Mouse (Mus musculus): ENCODE results near the gene 4930595D18Rik.

The 4930595D18Rik gene

DNA sequence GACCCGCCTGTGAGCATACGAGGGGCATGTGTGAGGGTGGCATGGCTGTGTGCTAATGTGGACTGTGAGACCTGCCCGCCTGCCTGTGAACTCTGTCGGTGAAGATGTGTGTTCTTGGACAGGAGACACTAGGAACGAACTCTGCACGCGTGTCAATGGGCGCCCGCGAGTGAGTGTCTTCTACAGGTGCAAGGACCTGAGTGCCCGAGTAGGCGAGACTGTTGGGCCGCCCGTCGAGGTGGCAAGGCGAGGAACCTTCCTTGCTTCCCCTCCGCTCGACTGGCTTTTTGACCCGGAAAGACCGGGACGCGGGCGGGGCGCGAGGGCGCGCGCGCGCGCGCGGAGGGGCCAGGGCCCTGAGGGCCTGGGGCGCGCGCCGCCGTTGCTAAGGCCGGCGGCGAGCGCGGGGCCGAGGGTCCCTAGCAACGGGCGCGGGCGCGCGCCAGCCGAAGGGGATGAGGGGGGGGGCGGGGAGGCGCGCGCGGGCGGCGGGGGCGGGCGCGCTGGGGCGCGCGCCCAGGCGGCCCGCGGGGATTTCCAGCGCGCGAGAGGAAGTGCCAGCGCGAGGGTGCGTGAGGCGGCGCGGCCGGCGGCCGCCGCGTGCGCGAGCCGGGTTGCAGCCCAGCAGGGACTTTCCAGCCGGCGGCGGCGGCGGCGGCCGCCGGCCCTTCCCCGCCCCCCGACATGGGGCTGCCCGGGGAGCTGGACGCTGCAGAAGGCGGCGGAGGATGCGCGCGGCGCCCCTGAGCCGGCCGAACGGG, 18.3 kb downstream of the 4930595D18Rik start, which contains the start of gene Traf3:
Gene Traf3, plus strand, starts transcription at position 540 of the 761 bp plus-strand sequence.
- DNase-seq (ENCODE audit: low read depth in 1 of 2, low spot score in 2 of 2) = peak; percentile 52 to 77

DNA sequence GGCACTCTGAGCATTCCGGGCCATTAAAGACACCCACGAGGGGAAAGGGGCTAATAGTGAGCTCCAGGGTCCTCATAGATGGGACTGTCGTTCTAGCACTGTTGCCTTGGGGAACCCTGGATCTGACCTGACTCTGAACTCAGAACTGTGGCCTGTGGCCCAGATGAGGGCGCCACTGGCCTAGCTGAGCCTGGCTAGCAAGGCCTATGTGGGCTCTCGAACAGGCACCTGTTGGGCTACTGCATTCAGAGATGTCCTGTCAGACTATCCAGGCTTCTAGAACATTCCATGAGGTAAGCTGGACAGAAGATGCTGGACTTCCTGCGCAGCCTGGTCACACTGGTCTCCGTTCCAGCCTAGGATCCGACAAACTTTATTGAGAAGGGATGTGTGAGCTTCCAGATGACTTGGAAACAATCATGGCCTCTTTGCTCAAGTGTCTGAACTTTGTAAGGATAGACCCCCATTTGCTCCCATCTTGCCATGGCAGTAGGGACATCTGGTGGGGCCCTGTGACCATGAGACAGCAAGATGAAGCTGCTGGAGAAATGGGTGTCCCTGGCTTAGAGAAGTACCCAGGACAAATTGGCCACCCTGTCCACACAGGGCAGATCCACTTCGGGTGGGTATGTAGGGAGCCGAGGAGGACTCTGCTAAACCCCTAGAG, 19.0 kb downstream of the 4930595D18Rik start:
- DNase-seq (ENCODE audit: low read depth in 1 of 2, low spot score in 2 of 2) = peak in 1 of 2 experiments; percentile 44

- DNase-seq (ENCODE audit: low read depth in 1 of 2, low spot score in 2 of 2) = peak; percentile 66 to 79
Measured at GRCm38 (mm10) chr12:111164310-111164751, 20.0 kb downstream of the 4930595D18Rik start.

GRCm38 (mm10) chr12:111162312-111163061, 21.8 kb downstream of the 4930595D18Rik start:
- DNase-seq (ENCODE audit: low read depth in 1 of 2, low spot score in 2 of 2) = no peak

- no peak for DNase-seq (ENCODE audit: low read depth in 1 of 2, low spot score in 2 of 2)
Measured at GRCm38 (mm10) chr12:111161943-111162311, 22.4 kb downstream of the 4930595D18Rik start.

- no peak for DNase-seq (ENCODE audit: low read depth in 1 of 2, low spot score in 2 of 2)
Measured at GRCm38 (mm10) chr12:111160871-111161270, 23.4 kb downstream of the 4930595D18Rik start.

DNA sequence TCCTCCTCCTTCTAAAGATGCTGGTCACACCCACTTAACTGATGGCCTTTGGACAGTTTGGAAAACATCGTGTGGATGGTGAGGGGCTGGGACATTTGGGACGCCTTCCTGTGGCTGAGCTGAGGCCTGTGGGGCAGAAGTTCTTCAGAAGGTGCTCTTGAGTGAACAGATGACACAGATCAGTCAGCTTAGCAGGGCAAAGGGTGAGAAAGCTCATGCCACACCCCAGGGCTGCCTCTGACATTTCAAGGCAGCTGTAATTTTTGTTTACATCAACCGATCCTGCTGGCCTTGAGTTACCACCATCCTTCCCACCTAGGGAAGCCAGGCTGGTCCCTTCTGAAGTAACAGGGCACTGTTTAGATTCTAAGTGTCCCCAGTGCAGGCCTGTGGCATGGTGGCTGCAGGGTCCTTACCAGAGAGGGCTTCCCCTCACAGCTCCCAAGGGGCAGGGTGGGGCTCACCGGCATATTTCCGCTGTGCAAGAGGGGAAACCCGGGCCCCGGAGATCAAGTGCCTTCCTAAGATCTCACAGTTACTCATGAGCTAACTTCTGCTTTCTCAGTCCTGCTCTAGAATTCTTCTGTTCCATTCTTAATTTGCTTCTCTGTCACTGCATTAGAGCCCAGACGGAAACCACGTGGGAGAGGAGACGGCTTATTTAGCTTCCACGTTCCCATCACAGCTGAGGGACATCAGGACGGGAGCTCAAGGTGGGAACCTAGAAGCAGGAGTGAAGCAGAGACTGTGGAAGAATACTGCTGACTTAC, 24.4 kb downstream of the 4930595D18Rik start:
- peak; percentile 83 to 92 for DNase-seq (ENCODE audit: low read depth in 1 of 2, low spot score in 2 of 2)

- no peak for DNase-seq (ENCODE audit: low read depth in 1 of 2, low spot score in 2 of 2)
Measured at GRCm38 (mm10) chr12:111155756-111156155, 28.5 kb downstream of the 4930595D18Rik start.

DNA sequence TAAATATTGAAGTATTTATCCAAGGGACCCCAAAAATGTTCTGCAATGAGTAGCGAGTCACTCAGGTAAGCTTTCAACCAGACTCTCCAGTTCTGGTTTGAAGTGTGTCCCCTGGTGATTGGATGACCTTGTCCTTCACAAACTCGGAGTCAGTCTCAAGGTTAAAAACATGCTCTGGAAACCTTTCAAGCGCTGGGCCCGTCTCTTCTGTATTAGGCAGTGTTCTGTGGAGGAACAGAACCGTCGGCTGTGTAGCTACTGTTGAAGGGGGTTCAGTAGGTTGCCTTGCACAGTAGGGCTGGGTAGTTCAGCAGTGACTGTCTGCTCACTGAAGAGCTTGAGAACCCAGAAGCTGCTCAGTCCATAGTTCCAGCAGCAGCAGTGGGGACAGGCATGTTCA, 29.6 kb downstream of the 4930595D18Rik start:
- no peak for DNase-seq (ENCODE audit: low read depth in 1 of 2, low spot score in 2 of 2)

DNA sequence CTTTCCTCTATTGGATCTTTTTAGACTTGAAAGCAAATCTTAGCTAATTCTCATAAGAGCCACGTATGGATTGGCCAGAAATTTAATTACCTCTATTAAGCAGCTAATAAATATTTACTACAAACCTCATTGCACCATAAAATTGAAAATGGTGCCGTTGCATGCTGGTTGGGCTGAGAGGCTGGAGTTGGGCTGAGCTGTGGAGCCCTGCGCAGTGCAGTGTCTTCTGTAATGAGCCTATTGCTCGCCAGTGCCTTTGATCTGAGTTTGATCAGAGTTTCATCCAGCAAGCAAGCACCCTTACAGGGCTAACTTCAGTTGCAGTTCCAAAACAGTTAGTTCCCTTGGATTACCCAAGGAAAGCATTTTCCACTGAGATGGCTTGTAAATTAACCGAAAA, 30.3 kb downstream of the 4930595D18Rik start:
- DNase-seq (ENCODE audit: low read depth in 1 of 2, low spot score in 2 of 2) = no peak

DNA sequence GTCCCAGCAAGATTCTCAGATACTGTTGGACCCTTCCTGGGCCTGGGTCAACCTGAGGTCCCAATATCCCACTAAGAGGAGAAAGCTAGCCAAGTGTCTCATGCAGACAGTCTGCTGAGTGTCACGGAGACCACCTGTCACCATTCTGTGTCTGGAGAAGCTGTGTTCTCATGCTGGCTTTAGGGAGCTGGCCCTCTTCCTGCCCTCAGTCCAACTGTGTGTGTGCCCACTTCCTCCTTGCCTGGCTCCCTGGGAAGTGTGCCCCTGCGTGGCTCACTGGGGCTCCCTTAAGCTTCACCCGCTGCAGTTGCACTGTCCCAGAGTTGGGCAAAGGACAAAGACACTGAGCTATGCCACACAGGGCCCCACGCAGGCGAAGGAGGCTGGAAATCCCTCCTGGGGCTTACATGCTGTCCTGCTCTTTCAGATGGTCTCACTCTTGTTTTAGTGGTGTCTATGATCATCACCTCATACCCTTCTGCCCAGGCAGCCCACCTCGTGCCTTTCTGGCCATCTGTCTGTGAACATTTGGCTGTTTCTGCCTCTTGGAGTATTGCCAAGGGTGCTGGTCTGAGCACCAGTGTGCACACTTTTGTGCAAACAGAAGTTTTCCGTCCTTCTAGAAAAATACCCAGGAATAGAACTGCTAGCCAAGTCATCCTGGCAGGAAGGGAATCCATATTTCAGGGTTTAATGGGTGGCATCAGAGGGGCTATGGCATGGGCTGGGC, 31.1 kb downstream of the 4930595D18Rik start:
- no peak for DNase-seq (ENCODE audit: low read depth in 1 of 2, low spot score in 2 of 2)

DNA sequence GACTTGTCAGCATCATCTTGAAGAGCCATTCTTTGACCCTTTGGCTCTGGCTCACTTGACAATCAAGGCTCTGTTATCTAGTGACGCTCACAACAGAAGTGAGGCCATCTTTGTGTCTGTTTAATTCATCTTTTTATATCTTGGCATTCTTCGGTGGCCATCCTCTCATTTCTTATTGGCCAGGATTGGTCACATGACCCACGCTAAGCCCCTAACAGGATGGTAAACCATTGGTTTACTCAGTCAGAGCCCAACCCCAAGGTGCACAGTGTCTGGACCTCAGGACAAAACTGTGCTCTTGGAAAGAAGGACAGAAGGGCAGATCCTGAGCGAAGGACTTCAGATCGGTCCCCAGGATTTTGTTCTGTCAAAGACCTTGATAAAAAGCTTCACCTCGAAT, 31.7 kb downstream of the 4930595D18Rik start:
- DNase-seq (ENCODE audit: low read depth in 1 of 2, low spot score in 2 of 2) = no peak

DNA sequence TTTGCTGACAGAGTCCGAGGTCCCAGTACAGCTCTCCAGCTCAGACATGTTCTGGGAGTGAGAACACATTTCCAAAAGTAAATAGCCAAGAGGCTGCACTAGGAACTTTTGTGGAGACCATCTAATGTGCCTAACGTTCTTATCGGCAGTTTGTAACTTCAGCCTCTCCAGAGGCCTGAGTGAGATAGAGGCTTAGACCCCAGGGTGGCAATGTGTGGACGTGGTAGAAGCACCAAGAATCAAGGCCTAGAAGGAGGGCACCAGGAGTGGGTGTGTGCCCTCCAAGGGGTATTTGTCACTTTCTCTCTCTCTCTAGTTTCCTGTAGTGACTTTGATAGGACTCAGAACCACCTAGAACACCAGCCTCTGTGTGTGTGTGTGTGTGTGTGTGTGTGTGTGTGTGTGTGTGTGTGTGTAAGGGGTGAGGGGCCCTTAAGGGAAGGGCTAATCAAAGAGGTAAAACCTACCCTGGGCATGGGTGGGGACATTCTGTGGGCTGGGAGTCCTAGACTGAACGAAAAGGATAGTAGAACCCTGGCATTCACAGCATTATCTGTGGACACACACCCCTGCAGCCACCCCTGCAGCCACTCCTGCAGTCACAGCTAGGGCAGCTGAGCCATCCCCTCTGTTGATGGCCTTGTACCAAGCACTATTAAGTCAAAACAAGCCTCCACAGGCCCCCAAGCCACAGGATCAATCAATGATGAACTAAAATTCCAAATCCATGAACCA, 32.7 kb downstream of the 4930595D18Rik start:
- no peak for DNase-seq (ENCODE audit: low read depth in 1 of 2, low spot score in 2 of 2)

DNA sequence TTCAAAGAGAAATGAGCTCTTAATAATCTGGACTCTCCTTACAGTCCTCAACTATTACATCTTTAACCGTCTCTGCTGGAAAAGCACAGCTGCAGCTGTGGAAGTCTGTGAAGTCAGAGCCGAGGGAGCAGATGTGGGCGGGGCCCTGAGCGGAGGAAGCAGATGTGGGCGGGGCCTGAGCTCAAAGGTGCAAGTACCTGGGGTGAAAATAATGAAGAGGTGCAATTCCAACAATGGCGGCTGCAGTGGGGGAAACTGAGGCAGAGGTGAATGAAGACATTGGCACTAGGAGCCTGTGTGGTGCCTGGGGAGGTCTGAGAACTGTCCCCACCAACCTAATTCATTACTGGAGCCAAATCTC, 34.1 kb downstream of the 4930595D18Rik start:
- DNase-seq (ENCODE audit: low read depth in 1 of 2, low spot score in 2 of 2) = no peak

- no peak for DNase-seq (ENCODE audit: low read depth in 1 of 2, low spot score in 2 of 2)
Measured at GRCm38 (mm10) chr12:111149495-111150235, 34.6 kb downstream of the 4930595D18Rik start.

GRCm38 (mm10) chr12:111145269-111145668, 39.0 kb downstream of the 4930595D18Rik start:
- DNase-seq (ENCODE audit: low read depth in 1 of 2, low spot score in 2 of 2) = no peak

DNA sequence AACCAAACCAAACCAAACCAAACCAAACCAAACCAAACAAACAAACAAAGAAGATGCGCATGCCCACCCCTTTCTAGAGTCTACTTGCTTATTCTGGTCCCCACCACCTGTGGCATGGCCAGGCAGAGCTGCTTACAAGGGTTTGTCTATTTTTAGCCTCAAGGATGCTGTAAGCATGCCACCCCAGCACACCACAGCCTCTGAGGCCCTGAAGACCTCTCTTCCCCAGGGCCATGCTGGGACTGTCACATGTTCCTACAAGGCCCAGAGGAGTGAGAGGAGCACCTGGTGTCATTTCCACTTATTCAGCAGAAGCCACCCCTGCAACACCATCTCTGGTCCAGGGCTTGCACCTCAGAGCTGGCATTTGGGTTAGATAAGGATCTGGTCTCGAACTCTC, 39.7 kb downstream of the 4930595D18Rik start:
- no peak for DNase-seq (ENCODE audit: low read depth in 1 of 2, low spot score in 2 of 2)

DNA sequence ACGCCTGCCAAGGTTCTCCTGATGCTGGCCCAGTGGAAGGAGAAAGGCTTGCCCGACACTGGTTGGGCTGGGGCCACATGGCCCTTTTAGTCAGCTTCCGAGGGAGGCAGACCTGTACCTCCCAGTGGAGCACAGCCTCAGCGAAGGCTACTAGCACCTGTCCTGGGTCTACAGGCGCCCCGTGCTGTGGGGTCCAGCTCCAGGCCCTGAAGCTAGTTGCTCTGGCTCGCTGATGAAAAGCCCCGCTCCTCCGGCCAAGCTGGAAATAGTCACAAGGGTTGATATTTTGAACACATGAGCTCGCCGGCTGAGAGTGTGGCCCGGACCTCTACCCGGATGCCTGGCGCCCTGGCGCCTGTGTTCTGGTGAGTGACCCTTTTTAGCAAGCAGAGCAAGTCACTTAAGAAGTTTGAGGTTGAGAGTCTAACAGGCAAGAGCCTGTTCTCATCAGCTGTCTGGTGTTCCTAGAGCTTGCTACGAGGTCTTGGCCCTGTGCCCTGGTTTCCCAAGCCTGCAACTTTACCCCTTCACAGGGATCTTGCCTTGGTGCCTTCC, 40.7 kb downstream of the 4930595D18Rik start:
- DNase-seq (ENCODE audit: low read depth in 1 of 2, low spot score in 2 of 2) = no peak

Data from monocyte, adult 2 months (primary cell).